Mouse (Mus musculus) neutrophil, adult 5-6 weeks (primary cell): Measurements from ENCODE around the gene Ntng1. TPM values are rescaled to one million over a fixed set of nuclear protein-coding genes. Genes with fewer than 3 reads are reported as not detected.
"Not testable (repeated sequence)": the region's sequence is repeated elsewhere in the genome, so short reads cannot be mapped to it uniquely, and the experiment has no call there.

Experiments
- ATAC-seq: fragments of 151-379, 151-347 bp; 2 replicates; pipeline ENCODE4 v1.8.0; 2017; ENCODE audit warnings: mild to moderate bottlenecking, moderate TSS enrichment; ENCODE audit not compliant: insufficient number of reproducible peaks, poor library complexity, low FRiP score, severe bottlenecking; ENCODE audit errors: extremely low read depth
- total RNA-seq: library from RNA; stranded (forward); fragments of 200-1000 nt; gene quantifications from 2 replicates; pipeline ENCODE4 v1.2.3, GENCODE M21; 2017

Gene Ntng1
- total RNA-seq, 1 experiment from 2014 or later: not detected

- no peak for ATAC-seq
Measured at GRCm38 (mm10) chr3:109818821-109819685, 324.8 kb downstream of the Ntng1 start.

- ATAC-seq: no peak
Measured at GRCm38 (mm10) chr3:109809065-109809464, 334.7 kb downstream of the Ntng1 start.

GRCm38 (mm10) chr3:109807211-109807934, 336.4 kb downstream of the Ntng1 start:
- ATAC-seq: no peak

GRCm38 (mm10) chr3:109804145-109804544, 339.7 kb downstream of the Ntng1 start:
- ATAC-seq: no peak

GRCm38 (mm10) chr3:109803616-109804015, 340.2 kb downstream of the Ntng1 start:
- ATAC-seq: no peak

GRCm38 (mm10) chr3:109797354-109797753, 346.5 kb downstream of the Ntng1 start:
- no peak for ATAC-seq

GRCm38 (mm10) chr3:109783231-109783630, 360.6 kb downstream of the Ntng1 start:
- ATAC-seq: no peak

GRCm38 (mm10) chr3:109782289-109782951, 361.4 kb downstream of the Ntng1 start:
- ATAC-seq: no peak

- ATAC-seq: no peak
Measured at GRCm38 (mm10) chr3:109781917-109782288, 361.9 kb downstream of the Ntng1 start.

GRCm38 (mm10) chr3:109775200-109775599, 368.6 kb downstream of the Ntng1 start:
- no peak for ATAC-seq

GRCm38 (mm10) chr3:109772120-109772519, 371.7 kb downstream of the Ntng1 start:
- ATAC-seq: no peak

- no peak for ATAC-seq
Measured at GRCm38 (mm10) chr3:109766939-109767338, 376.9 kb downstream of the Ntng1 start.

GRCm38 (mm10) chr3:109765608-109766007, 378.2 kb downstream of the Ntng1 start:
- no peak for ATAC-seq

- no peak for ATAC-seq
Measured at GRCm38 (mm10) chr3:109765141-109765540, 378.7 kb downstream of the Ntng1 start.

- ATAC-seq: no peak
Measured at GRCm38 (mm10) chr3:109756426-109756825, 387.4 kb downstream of the Ntng1 start.

- not testable (repeated sequence) for ATAC-seq
Measured at GRCm38 (mm10) chr3:109747593-109747992, 396.2 kb downstream of the Ntng1 start.

- ATAC-seq: no peak
Measured at GRCm38 (mm10) chr3:109740466-109741102, 403.2 kb downstream of the Ntng1 start.

GRCm38 (mm10) chr3:109732327-109733182, 411.3 kb downstream of the Ntng1 start:
- ATAC-seq: no peak
